Mouse (Mus musculus): ENCODE measurements at regions not wholly inside any gene's neighbourhood (a gene's known extent, or its start where the extent isn't known, plus 50 kb on each side); places are given as distances from the start of the nearest gene placed in this dataset.

GRCm38 (mm10) chr9:103873876-103874275, 112.2 kb upstream of the Tmem108 start:
- H3K27ac ChIP-seq (ENCODE audit: control insufficient read depth, insufficient read depth, low read depth, low read length): no peak overlapping the region
- no peaks in the 10 kb centered on the region for H3K36me3 ChIP-seq (ENCODE audit: control insufficient read depth, insufficient read depth, low read length)
- no peaks in the 10 kb centered on the region for H3K27me3 ChIP-seq (ENCODE audit: control insufficient read depth, insufficient read depth, low read length)
- no peak overlapping the region for H3K4me3 ChIP-seq (ENCODE audit: control insufficient read depth, low read depth, low read length)
- TF ChIP-seq CTCF (IDR thresholded peaks at IDR 0.05; ENCODE audit: control insufficient read depth, insufficient read depth, insufficient replicate concordance, low read depth, low read length) (no peak), POLR2A (IDR thresholded peaks at IDR 0.05; ENCODE audit: control insufficient read depth, low read depth, low read length) (no peak)
- H3K4me1 ChIP-seq (ENCODE audit: control insufficient read depth, insufficient read depth, low read length): peaks cover 3% of the 10 kb centered on the region

GRCm38 (mm10) chr9:103877851-103878250, 116.2 kb upstream of the Tmem108 start:
- Histone ChIP-seq H3K27ac (ENCODE audit: control insufficient read depth, insufficient read depth, low read depth, low read length) (no peak overlapping the region), H3K4me3 (ENCODE audit: control insufficient read depth, low read depth, low read length) (no peak overlapping the region), H3K36me3 (ENCODE audit: control insufficient read depth, insufficient read depth, low read length) (no peaks in the 10 kb centered on the region), H3K4me1 (ENCODE audit: control insufficient read depth, insufficient read depth, low read length) (peaks cover 3% of the 10 kb centered on the region), H3K27me3 (ENCODE audit: control insufficient read depth, insufficient read depth, low read length) (no peaks in the 10 kb centered on the region)
- TF ChIP-seq POLR2A (IDR thresholded peaks at IDR 0.05; ENCODE audit: control insufficient read depth, low read depth, low read length) (no peak), CTCF (IDR thresholded peaks at IDR 0.05; ENCODE audit: control insufficient read depth, insufficient read depth, insufficient replicate concordance, low read depth, low read length) (no peak)

GRCm38 (mm10) chr9:103892827-103893226, 109.5 kb upstream of the Nphp3 start:
- Histone ChIP-seq H3K4me3 (ENCODE audit: control insufficient read depth, low read depth, low read length) (no peak overlapping the region), H3K27ac (ENCODE audit: control insufficient read depth, insufficient read depth, low read depth, low read length) (no peak overlapping the region), H3K27me3 (ENCODE audit: control insufficient read depth, insufficient read depth, low read length) (no peaks in the 10 kb centered on the region), H3K4me1 (ENCODE audit: control insufficient read depth, insufficient read depth, low read length) (no peaks in the 10 kb centered on the region), H3K36me3 (ENCODE audit: control insufficient read depth, insufficient read depth, low read length) (no peaks in the 10 kb centered on the region)
- no peak for TF ChIP-seq POLR2A (IDR thresholded peaks at IDR 0.05; ENCODE audit: control insufficient read depth, low read depth, low read length)
- no peak for TF ChIP-seq CTCF (IDR thresholded peaks at IDR 0.05; ENCODE audit: control insufficient read depth, insufficient read depth, insufficient replicate concordance, low read depth, low read length)

GRCm38 (mm10) chr9:103894376-103894775, 108.0 kb upstream of the Nphp3 start:
- no peak for TF ChIP-seq POLR2A (IDR thresholded peaks at IDR 0.05; ENCODE audit: control insufficient read depth, low read depth, low read length)
- TF ChIP-seq CTCF (IDR thresholded peaks at IDR 0.05; ENCODE audit: control insufficient read depth, insufficient read depth, insufficient replicate concordance, low read depth, low read length): no peak
- H3K36me3 ChIP-seq (ENCODE audit: control insufficient read depth, insufficient read depth, low read length): no peaks in the 10 kb centered on the region
- no peaks in the 10 kb centered on the region for H3K27me3 ChIP-seq (ENCODE audit: control insufficient read depth, insufficient read depth, low read length)
- no peak overlapping the region for H3K27ac ChIP-seq (ENCODE audit: control insufficient read depth, insufficient read depth, low read depth, low read length)
- no peak overlapping the region for H3K4me3 ChIP-seq (ENCODE audit: control insufficient read depth, low read depth, low read length)
- no peaks in the 10 kb centered on the region for H3K4me1 ChIP-seq (ENCODE audit: control insufficient read depth, insufficient read depth, low read length)

- H3K36me3 ChIP-seq (ENCODE audit: control insufficient read depth, insufficient read depth, low read length): no peaks in the 10 kb centered on the region
- TF ChIP-seq POLR2A (IDR thresholded peaks at IDR 0.05; ENCODE audit: control insufficient read depth, low read depth, low read length) (no peak), CTCF (IDR thresholded peaks at IDR 0.05; ENCODE audit: control insufficient read depth, insufficient read depth, insufficient replicate concordance, low read depth, low read length) (no peak)
- H3K4me3 ChIP-seq (ENCODE audit: control insufficient read depth, low read depth, low read length): no peak overlapping the region
- H3K27ac ChIP-seq (ENCODE audit: control insufficient read depth, insufficient read depth, low read depth, low read length): no peak overlapping the region
- H3K4me1 ChIP-seq (ENCODE audit: control insufficient read depth, insufficient read depth, low read length): no peaks in the 10 kb centered on the region
- no peaks in the 10 kb centered on the region for H3K27me3 ChIP-seq (ENCODE audit: control insufficient read depth, insufficient read depth, low read length)
Measured at GRCm38 (mm10) chr9:103899311-103899710, 103.0 kb upstream of the Nphp3 start.

GRCm38 (mm10) chr9:103911347-103911746, 91.0 kb upstream of the Nphp3 start:
- no peaks in the 10 kb centered on the region for H3K4me1 ChIP-seq (ENCODE audit: control insufficient read depth, insufficient read depth, low read length)
- H3K27me3 ChIP-seq (ENCODE audit: control insufficient read depth, insufficient read depth, low read length): no peaks in the 10 kb centered on the region
- H3K4me3 ChIP-seq (ENCODE audit: control insufficient read depth, low read depth, low read length): no peak overlapping the region
- TF ChIP-seq POLR2A (IDR thresholded peaks at IDR 0.05; ENCODE audit: control insufficient read depth, low read depth, low read length) (no peak), CTCF (IDR thresholded peaks at IDR 0.05; ENCODE audit: control insufficient read depth, insufficient read depth, insufficient replicate concordance, low read depth, low read length) (no peak)
- no peaks in the 10 kb centered on the region for H3K36me3 ChIP-seq (ENCODE audit: control insufficient read depth, insufficient read depth, low read length)
- no peak overlapping the region for H3K27ac ChIP-seq (ENCODE audit: control insufficient read depth, insufficient read depth, low read depth, low read length)

- no peak for TF ChIP-seq POLR2A (IDR thresholded peaks at IDR 0.05; ENCODE audit: control insufficient read depth, low read depth, low read length)
- no peak for TF ChIP-seq CTCF (IDR thresholded peaks at IDR 0.05; ENCODE audit: control insufficient read depth, insufficient read depth, insufficient replicate concordance, low read depth, low read length)
- Histone ChIP-seq H3K27ac (ENCODE audit: control insufficient read depth, insufficient read depth, low read depth, low read length) (no peak overlapping the region), H3K4me1 (ENCODE audit: control insufficient read depth, insufficient read depth, low read length) (no peaks in the 10 kb centered on the region), H3K4me3 (ENCODE audit: control insufficient read depth, low read depth, low read length) (no peak overlapping the region), H3K27me3 (ENCODE audit: control insufficient read depth, insufficient read depth, low read length) (no peaks in the 10 kb centered on the region), H3K36me3 (ENCODE audit: control insufficient read depth, insufficient read depth, low read length) (no peaks in the 10 kb centered on the region)
Measured at GRCm38 (mm10) chr9:103915126-103915525, 87.2 kb upstream of the Nphp3 start.

DNA sequence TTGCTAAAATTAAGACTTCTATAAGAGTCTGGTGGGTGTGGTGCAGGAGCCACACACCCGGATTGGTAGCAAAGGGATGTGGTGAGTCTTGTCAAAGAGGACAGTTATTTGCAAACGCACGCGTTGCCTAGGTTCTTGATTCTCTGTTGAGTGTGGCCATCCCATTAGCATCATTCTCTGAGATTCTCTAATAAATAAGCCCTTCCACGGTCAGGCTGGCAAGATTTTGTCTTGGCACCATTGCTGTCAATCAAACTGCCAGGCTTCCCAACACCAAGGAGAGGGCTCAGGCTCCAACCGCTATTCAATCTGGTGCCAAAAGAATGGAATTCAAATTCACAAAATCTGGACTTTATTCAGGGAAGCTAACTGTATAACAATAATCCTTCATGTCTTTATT, 84.6 kb upstream of the Nphp3 start:
- no peaks in the 10 kb centered on the region for H3K36me3 ChIP-seq (ENCODE audit: control insufficient read depth, insufficient read depth, low read length)
- H3K4me1 ChIP-seq (ENCODE audit: control insufficient read depth, insufficient read depth, low read length): peaks cover 5% of the 10 kb centered on the region
- no peaks in the 10 kb centered on the region for H3K27me3 ChIP-seq (ENCODE audit: control insufficient read depth, insufficient read depth, low read length)
- no peak overlapping the region for H3K27ac ChIP-seq (ENCODE audit: control insufficient read depth, insufficient read depth, low read depth, low read length)
- TF ChIP-seq POLR2A (IDR thresholded peaks at IDR 0.05; ENCODE audit: control insufficient read depth, low read depth, low read length) (no peak), CTCF (IDR thresholded peaks at IDR 0.05; ENCODE audit: control insufficient read depth, insufficient read depth, insufficient replicate concordance, low read depth, low read length) (no peak)
- no peak overlapping the region for H3K4me3 ChIP-seq (ENCODE audit: control insufficient read depth, low read depth, low read length)
